In the genomic region with DNA sequence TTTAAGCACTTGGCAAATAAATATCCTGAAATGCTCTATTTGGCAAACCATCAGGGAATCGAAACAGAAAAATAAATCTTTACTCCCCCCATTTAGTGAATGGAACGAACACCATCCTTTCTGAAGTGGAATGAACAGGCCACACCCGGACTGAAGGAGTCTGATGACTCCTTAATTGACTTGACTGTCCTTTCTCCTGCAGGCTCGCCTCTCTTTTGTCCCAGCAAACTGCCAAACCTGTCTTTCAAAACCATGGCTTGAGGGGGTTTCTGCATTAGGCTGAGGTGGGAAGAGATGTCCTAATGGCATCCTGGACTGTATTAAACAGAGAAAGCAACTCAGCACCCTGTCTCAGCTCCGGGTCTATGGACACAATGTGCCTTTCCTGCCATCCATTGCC, we compare ENCODE assay signal across 20 mouse cellular contexts.
A peak's percentile ranks its signal among the peaks of the same experiment; 100 is the strongest.
DNase-seq lines count a peak whose midpoint lies in the region; ATAC-seq and TF ChIP-seq lines count a peak whose summit lies in the region.
"Had no signal": no experiment of that assay in that cellular context is flagged by ENCODE, and none has a peak within 500 bp of the region (broad histone marks: within the 10 kb centered on the region; RNA-seq: fewer than 3 reads in every experiment).

No protein-coding gene starts in this region.

- no peak for TF ChIP-seq CTCF in heart, adult 2 months (IDR thresholded peaks at IDR 0.05)
- TF ChIP-seq CTCF in CH12.LX (conservative IDR thresholded peaks at IDR 0.05 in 1 of 2, IDR thresholded peaks at IDR 0.05 in 1 of 2; ENCODE audit: low read depth in 2 of 2, low read length in 2 of 2) = no peak

- no peaks in the 10 kb centered on the region for H3K9me3 ChIP-seq in lung, embryonic 15.5 days
- no peaks in the 10 kb centered on the region for H3K9me3 ChIP-seq in CH12.LX (replicated peaks; ENCODE audit: low read length)
- H3K9me3 ChIP-seq: embryonic facial prominence, embryonic 12.5 days; forebrain, embryonic 15.5 days; G1E; heart, embryonic 15.5 days had no signal

- no peak for TF ChIP-seq EP300 in heart, adult 2 months (IDR thresholded peaks at IDR 0.05; ENCODE audit: insufficient read depth, low read depth, low read length)
- TF ChIP-seq EP300 in CH12.LX (IDR thresholded peaks at IDR 0.05; ENCODE audit: low read length) = no peak

- no peak for ATAC-seq in lung, embryonic 15.5 days (ENCODE audit: borderline replicate concordance, extremely low read depth, low FRiP score, low TSS enrichment)
- ATAC-seq: forebrain, embryonic 15.5 days had no signal

- DNase-seq in heart, adult 2 months = peak; percentile 1 to 7
- no peak for DNase-seq in heart, postnatal 36 days
- DNase-seq in lung, postnatal 36 days = no peak
- DNase-seq in CH12.LX (ENCODE audit: extremely low read depth) = no peak
- DNase-seq in ZHBTc4 (ENCODE audit: low read depth, low spot score) = peak; percentile 60
- no peak for DNase-seq in spleen, postnatal 10 days (ENCODE audit: low spot score in 2 of 2)
- DNase-seq in adrenal gland, postnatal 14 days = no peak
- DNase-seq: adrenal gland, postnatal 10 days; cerebellum, adult 11-12 months; cerebellum, adult 9-10 months; cerebellum, postnatal 25 days; gastrocnemius, postnatal 36 days; heart, adult 18-20 months had no signal

- no peaks in the 10 kb centered on the region for H3K79me2 ChIP-seq in heart, adult 2 months (replicated peaks; ENCODE audit: control insufficient read depth, insufficient read depth, low read length)
- no peaks in the 10 kb centered on the region for H3K79me2 ChIP-seq in CH12.LX (replicated peaks; ENCODE audit: control insufficient read depth, extremely low read depth, insufficient read depth, poor library complexity, severe bottlenecking)

- H3K9ac ChIP-seq in heart, adult 2 months (ENCODE audit: low read depth, low read length) = no peak overlapping the region
- H3K9ac ChIP-seq in lung, embryonic 15.5 days = no peak overlapping the region
- H3K9ac ChIP-seq in CH12.LX (ENCODE audit: insufficient read depth, low read depth) = no peak overlapping the region
- H3K9ac ChIP-seq: embryonic facial prominence, embryonic 12.5 days; forebrain, embryonic 15.5 days; heart, embryonic 15.5 days; hindbrain, embryonic 14.5 days had no signal

- H3K4me3 ChIP-seq in heart, adult 2 months = no peak overlapping the region
- H3K4me3 ChIP-seq in lung, embryonic 15.5 days = no peak overlapping the region
- peak overlapping the region in 1 of 3 experiments; percentile 53 for H3K4me3 ChIP-seq in CH12.LX (replicated peaks in 1 of 3; ENCODE audit: low read depth in 2 of 3, low read length in 2 of 3, poor library complexity in 1 of 3)
- H3K4me3 ChIP-seq: embryonic facial prominence, embryonic 12.5 days; forebrain, embryonic 15.5 days; heart, embryonic 15.5 days had no signal

- H3K27me3 ChIP-seq in heart, adult 2 months (ENCODE audit: control insufficient read depth, insufficient read depth, low read length) = no peaks in the 10 kb centered on the region
- no peaks in the 10 kb centered on the region for H3K27me3 ChIP-seq in lung, embryonic 15.5 days
- no peaks in the 10 kb centered on the region for H3K27me3 ChIP-seq in CH12.LX (replicated peaks)
- H3K27me3 ChIP-seq: embryonic facial prominence, embryonic 12.5 days; forebrain, embryonic 15.5 days; heart, embryonic 15.5 days had no signal

- dilution Hi-C loops in CH12.LX (cut with MboI; ENCODE audit: extremely low pct_ligation_motif_present, extremely low pct_unique_long_range_greater_than_20kb, low sequenced_read_pairs) = no loop called here

- 69% methylated on average over 5 of the region's 5 CpGs for WGBS in heart, adult 2 months
- WGBS in lung, embryonic 15.5 days = 64% methylated on average over 5 of the region's 5 CpGs

- H3K4me1 ChIP-seq in heart, adult 2 months (ENCODE audit: control insufficient read depth, insufficient read depth, low read length) = peaks cover 12% of the 10 kb centered on the region
- H3K4me1 ChIP-seq in lung, embryonic 15.5 days = 0 out of 2 replicates have a peak, but pooled peaks cover 3% of the 10 kb centered on the region
- H3K4me1 ChIP-seq in CH12.LX (ENCODE audit: control insufficient read depth in 1 of 2, insufficient read depth in 2 of 2) = peaks cover 4 to 21% of the 10 kb centered on the region in 2 experiments
- H3K4me1 ChIP-seq: embryonic facial prominence, embryonic 12.5 days; forebrain, embryonic 15.5 days had no signal

- no peak for TF ChIP-seq POLR2A in heart, adult 2 months (IDR thresholded peaks at IDR 0.05; ENCODE audit: insufficient read depth, low read depth, low read length)
- TF ChIP-seq POLR2A in CH12.LX (IDR thresholded peaks at IDR 0.05; ENCODE audit: low read depth, low read length) = no peak

- in situ Hi-C loops in CH12.LX (cut with MboI; ENCODE audit: low pct_ligation_motif_present, low pct_unique_long_range_greater_than_20kb, low sequenced_read_pairs) = loop anchor here (10.0 kb wide), 1 partner anchor 604 kb away; no protein-coding TSS in a partner anchor

- TF ChIP-seq RAD21 in CH12.LX (IDR thresholded peaks at IDR 0.05; ENCODE audit: low read depth, low read length) = no peak

- H3K27ac ChIP-seq in heart, adult 2 months = no peak overlapping the region
- H3K27ac ChIP-seq in lung, embryonic 15.5 days = no peak overlapping the region
- no peak overlapping the region for H3K27ac ChIP-seq in CH12.LX (ENCODE audit: insufficient read depth, low read depth)
- H3K27ac ChIP-seq: embryonic facial prominence, embryonic 12.5 days; forebrain, embryonic 15.5 days; heart, embryonic 15.5 days; hindbrain, embryonic 14.5 days had no signal

- peak overlapping the region; percentile 12; the same call in 1 of the 2 replicates for H3K4me2 ChIP-seq in lung, embryonic 15.5 days
- peak overlapping the region; percentile 95 for H3K4me2 ChIP-seq in CH12.LX (ENCODE audit: insufficient read depth, low read depth, poor library complexity, severe bottlenecking)
- H3K4me2 ChIP-seq: embryonic facial prominence, embryonic 12.5 days; forebrain, embryonic 15.5 days; heart, embryonic 11.5 days; heart, embryonic 15.5 days; hindbrain, embryonic 14.5 days had no signal

- intact Hi-C loops in heart, adult 2 months (cut with DNase I) = no loop called here
- intact Hi-C loops in heart, postnatal 36 days (cut with DNase I) = no loop called here

- peaks cover 7% of the 10 kb centered on the region for H3K36me3 ChIP-seq in heart, adult 2 months (ENCODE audit: control insufficient read depth, insufficient read depth, low read length)
- no peaks in the 10 kb centered on the region for H3K36me3 ChIP-seq in lung, embryonic 15.5 days
- no peaks in the 10 kb centered on the region for H3K36me3 ChIP-seq in CH12.LX (replicated peaks in 1 of 2; ENCODE audit: control insufficient read depth in 1 of 2, insufficient read depth in 1 of 2, low read length in 1 of 2)
- H3K36me3 ChIP-seq: embryonic facial prominence, embryonic 12.5 days; forebrain, embryonic 15.5 days; G1E; heart, embryonic 15.5 days had no signal

TF ChIP-seq in CH12.LX, 34 proteins besides CTCF, POLR2A, EP300 and RAD21:
- TF ChIP-seq SMC3 (IDR thresholded peaks at IDR 0.05; ENCODE audit: low read depth, low read length) (no peak), ZKSCAN1 (IDR thresholded peaks at IDR 0.05; ENCODE audit: borderline replicate concordance, low read depth, low read length) (no peak), MAFK (IDR thresholded peaks at IDR 0.05; ENCODE audit: insufficient replicate concordance, low read length) (no peak), PAX5 (IDR thresholded peaks at IDR 0.05; ENCODE audit: low read length) (no peak), BHLHE40 (IDR thresholded peaks at IDR 0.05; ENCODE audit: low read depth, low read length) (no peak), MAZ (IDR thresholded peaks at IDR 0.05; ENCODE audit: low read depth, low read length) (no peak), USF1 (IDR thresholded peaks at IDR 0.05; ENCODE audit: low read depth, low read length) (no peak), CHD1 (IDR thresholded peaks at IDR 0.05; ENCODE audit: low read depth, low read length) (no peak), UBTF (IDR thresholded peaks at IDR 0.05; ENCODE audit: low read depth, low read length) (no peak), TBP (conservative IDR thresholded peaks at IDR 0.05; ENCODE audit: low read depth, low read length) (no peak), NRF1 (IDR thresholded peaks at IDR 0.05; ENCODE audit: low read depth, low read length) (no peak), ETS1 (conservative IDR thresholded peaks at IDR 0.05; ENCODE audit: low read depth, low read length) (no peak), ZMIZ1 (IDR thresholded peaks at IDR 0.05; ENCODE audit: low read depth, low read length) (no peak), ZC3H11A (IDR thresholded peaks at IDR 0.05; ENCODE audit: low read depth, low read length) (no peak), JUND (conservative IDR thresholded peaks at IDR 0.05; ENCODE audit: low read depth, low read length) (no peak), GABPA (IDR thresholded peaks at IDR 0.05; ENCODE audit: insufficient replicate concordance, low read depth, low read length) (no peak), MYC (IDR thresholded peaks at IDR 0.05; ENCODE audit: low read depth, low read length) (no peak), USF2 (conservative IDR thresholded peaks at IDR 0.05; ENCODE audit: low read depth, low read length) (no peak), MXI1 (IDR thresholded peaks at IDR 0.05; ENCODE audit: low read depth, low read length) (no peak)

Comparison
In these comparisons a context has a peak if more than half of its experiments do, and no peak if none do; other contexts are left out.
1. DNase-seq: peak in heart, adult 2 months (2 of 2) and ZHBTc4 (single experiment); none in heart, postnatal 36 days (0 of 2), lung, postnatal 36 days (single experiment), CH12.LX (single experiment), spleen, postnatal 10 days (0 of 2) and adrenal gland, postnatal 14 days (single experiment).